In the genomic region with DNA sequence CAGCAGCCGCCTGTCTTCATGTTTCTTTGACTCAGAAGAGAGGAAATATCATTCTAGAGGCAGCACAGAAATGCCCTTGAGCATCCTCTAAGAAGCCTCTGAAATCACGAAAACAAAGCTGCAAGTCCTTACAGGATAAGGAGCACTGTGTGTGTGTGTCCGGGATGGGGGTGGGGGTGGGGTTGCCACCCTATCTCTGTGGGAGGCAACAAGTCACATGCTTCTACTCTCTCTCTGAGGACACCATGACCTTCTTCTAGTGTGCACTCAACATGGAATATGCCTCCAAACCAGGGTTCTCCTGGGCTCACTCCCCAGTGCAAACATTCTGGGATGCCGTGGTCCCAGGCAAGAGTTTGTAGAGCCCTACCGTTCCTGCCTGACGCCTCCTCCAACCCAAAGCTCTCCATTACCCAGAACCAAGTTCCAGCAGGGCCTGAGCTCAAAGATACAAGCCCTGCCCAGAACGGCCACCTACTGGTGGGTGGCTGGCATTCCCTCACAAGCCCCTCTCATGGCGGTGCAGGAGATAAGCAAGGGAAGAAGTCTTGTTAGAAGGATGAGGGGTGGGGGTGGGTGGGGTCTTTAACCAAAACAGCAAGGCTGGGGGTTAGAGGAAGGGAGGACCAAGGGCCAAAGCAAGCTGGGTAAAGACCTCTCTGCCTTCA, we compare ENCODE assay signal across 16 mouse cellular contexts. TPM values are rescaled to one million over a fixed set of nuclear protein-coding genes. Genes with fewer than 3 reads are reported as not detected.
A peak's percentile ranks its signal among the peaks of the same experiment; 100 is the strongest.
DNase-seq lines count a peak whose midpoint lies in the region; ATAC-seq and TF ChIP-seq lines count a peak whose summit lies in the region.
"Had no signal": no experiment of that assay in that cellular context is flagged by ENCODE, and none has a peak within 500 bp of the region (broad histone marks: within the 10 kb centered on the region; RNA-seq: fewer than 3 reads in every experiment).

No protein-coding gene starts in this region.

- H3K4me3 ChIP-seq in heart, embryonic 14.5 days (ENCODE audit: control insufficient read depth in 1 of 2, insufficient read depth in 1 of 2, low read depth in 1 of 2, low read length in 2 of 2) = no peak overlapping the region
- H3K4me3 ChIP-seq in heart, embryonic 12.5 days = no peak overlapping the region
- no peak overlapping the region for H3K4me3 ChIP-seq in layer of hippocampus, adult 2 months
- H3K4me3 ChIP-seq: hindbrain, embryonic 12.5 days; intestine, embryonic 15.5 days; neural tube, embryonic 12.5 days had no signal

- no peak overlapping the region for H3K4me2 ChIP-seq in heart, embryonic 14.5 days (ENCODE audit: low read length)
- no peak overlapping the region for H3K4me2 ChIP-seq in heart, embryonic 12.5 days
- H3K4me2 ChIP-seq: hindbrain, embryonic 12.5 days; intestine, embryonic 15.5 days; neural tube, embryonic 12.5 days had no signal

- H3K36me3 ChIP-seq in heart, embryonic 14.5 days (ENCODE audit: control insufficient read depth, insufficient read depth, low read length) = peaks cover 98% of the 10 kb centered on the region
- peaks cover 99% of the 10 kb centered on the region for H3K36me3 ChIP-seq in heart, embryonic 12.5 days

- H3K27me3 ChIP-seq in heart, embryonic 14.5 days (ENCODE audit: control insufficient read depth, insufficient read depth, low read length) = no peaks in the 10 kb centered on the region
- no peaks in the 10 kb centered on the region for H3K27me3 ChIP-seq in heart, embryonic 12.5 days (replicated peaks)
- H3K27me3 ChIP-seq: hindbrain, embryonic 12.5 days; intestine, embryonic 15.5 days; neural tube, embryonic 12.5 days; Patski had no signal

- no peaks in the 10 kb centered on the region for H3K9me3 ChIP-seq in heart, embryonic 14.5 days (ENCODE audit: control insufficient read depth, low read length)
- H3K9me3 ChIP-seq in heart, embryonic 12.5 days (replicated peaks) = no peaks in the 10 kb centered on the region
- H3K9me3 ChIP-seq: hindbrain, embryonic 12.5 days; intestine, embryonic 15.5 days; neural tube, embryonic 12.5 days had no signal

- TF ChIP-seq CTCF in layer of hippocampus, adult 2 months (conservative IDR thresholded peaks at IDR 0.05) = peak; percentile 27

- peak overlapping the region; percentile 18 to 38; a peak in 3 of 4 replicates for H3K27ac ChIP-seq in heart, embryonic 14.5 days (replicated peaks in 1 of 2; ENCODE audit: control insufficient read depth in 1 of 2, insufficient read depth in 1 of 2, low read depth in 2 of 2, low read length in 2 of 2)
- H3K27ac ChIP-seq in heart, embryonic 12.5 days (ENCODE audit: poor library complexity, severe bottlenecking) = no peak overlapping the region
- no peak overlapping the region for H3K27ac ChIP-seq in layer of hippocampus, adult 2 months
- H3K27ac ChIP-seq: hindbrain, embryonic 12.5 days; intestine, embryonic 15.5 days; neural tube, embryonic 12.5 days had no signal

- ATAC-seq in heart, embryonic 14.5 days (ENCODE audit: insufficient number of reproducible peaks, insufficient read depth, low FRiP score, low read depth) = peak; percentile 32; the same call in 1 of the 2 replicates
- ATAC-seq in heart, embryonic 12.5 days (ENCODE audit: insufficient number of reproducible peaks, low FRiP score) = no peak
- ATAC-seq: intestine, embryonic 15.5 days; Patski had no signal

- H3K9ac ChIP-seq in heart, embryonic 14.5 days (ENCODE audit: low read length) = no peak overlapping the region
- no peak overlapping the region for H3K9ac ChIP-seq in heart, embryonic 12.5 days
- H3K9ac ChIP-seq: hindbrain, embryonic 12.5 days; intestine, embryonic 15.5 days; neural tube, embryonic 12.5 days had no signal

- H3K4me1 ChIP-seq in heart, embryonic 14.5 days (ENCODE audit: control insufficient read depth in 2 of 2, insufficient read depth in 2 of 2, low read length in 2 of 2) = peaks cover 6 to 8% of the 10 kb centered on the region in 2 experiments
- H3K4me1 ChIP-seq in heart, embryonic 12.5 days (replicated peaks) = peaks cover 13% of the 10 kb centered on the region
- H3K4me1 ChIP-seq: hindbrain, embryonic 12.5 days; intestine, embryonic 15.5 days; neural tube, embryonic 12.5 days had no signal

- WGBS in heart, embryonic 14.5 days = 57% methylated on average over 8 of the region's 8 CpGs
- WGBS in heart, embryonic 12.5 days = 49% methylated on average over 8 of the region's 8 CpGs

- no peak for DNase-seq in layer of hippocampus, adult 2 months (ENCODE audit: low spot score in 2 of 2)
- DNase-seq in layer of hippocampus, postnatal 25 days (ENCODE audit: extremely low spot score in 1 of 2, low spot score in 1 of 2) = no peak
- peak; percentile 29 for DNase-seq in thymus, postnatal 4 days
- DNase-seq in thymus, postnatal 36 days = no peak
- DNase-seq in urinary bladder, postnatal 36 days (ENCODE audit: low spot score in 2 of 2) = no peak
- DNase-seq: adrenal gland, postnatal 36 days; B cell, adult 2 months; cerebellum, adult 9-10 months; heart, adult 18-20 months; kidney, postnatal 25 days had no signal

RNA-seq across cellular contexts. Expression of a gene that starts 24.5 kb away (rescaled TPM):
- polyA plus RNA-seq in heart, embryonic 14.5 days (2014; fragmentation: Nextera tagmentation; extraction: Ambion mirVana) = 16.8 and 20.9 TPM in 2 replicates
- polyA plus RNA-seq in heart, embryonic 12.5 days (2016; fragmentation: Nextera tagmentation; extraction: Ambion mirVana) = 17.9 and 18.8 TPM in 2 replicates
- total RNA-seq in layer of hippocampus, adult 2 months (2021) = 10 to 100 TPM; 20.4 to 20.9 TPM
- total RNA-seq in layer of hippocampus, postnatal 25 days (2021) = 10 to 100 TPM; 15.3 to 19.3 TPM

RNA-seq across cellular contexts. Expression of a gene that starts 35.0 kb away (rescaled TPM):
- 64.0 and 72.1 TPM in 2 replicates for polyA plus RNA-seq in heart, embryonic 14.5 days (2014; fragmentation: Nextera tagmentation; extraction: Ambion mirVana)
- polyA plus RNA-seq in heart, embryonic 12.5 days (2016; fragmentation: Nextera tagmentation; extraction: Ambion mirVana) = 65.4 and 69.5 TPM in 2 replicates
- 100 to 1,000 TPM; 216 to 229 TPM for total RNA-seq in layer of hippocampus, adult 2 months (2021)
- 100 to 1,000 TPM; 205 to 212 TPM for total RNA-seq in layer of hippocampus, postnatal 25 days (2021)

RNA-seq across cellular contexts. Expression of a gene that starts 51.5 kb away (rescaled TPM):
- polyA plus RNA-seq in heart, embryonic 14.5 days (2014; fragmentation: Nextera tagmentation; extraction: Ambion mirVana) = 21.7 and 25.4 TPM in 2 replicates
- 32.4 and 34.0 TPM in 2 replicates for polyA plus RNA-seq in heart, embryonic 12.5 days (2016; fragmentation: Nextera tagmentation; extraction: Ambion mirVana)
- 100 to 1,000 TPM; 189 to 206 TPM for total RNA-seq in layer of hippocampus, adult 2 months (2021)
- 100 to 1,000 TPM; 151 to 180 TPM for total RNA-seq in layer of hippocampus, postnatal 25 days (2021)

RNA-seq across cellular contexts. Expression of a gene that starts 56.1 kb away (rescaled TPM):
- 216 and 225 TPM in 2 replicates for polyA plus RNA-seq in heart, embryonic 14.5 days (2014; fragmentation: Nextera tagmentation; extraction: Ambion mirVana)
- polyA plus RNA-seq in heart, embryonic 12.5 days (2016; fragmentation: Nextera tagmentation; extraction: Ambion mirVana) = 232 and 236 TPM in 2 replicates
- 10 to 100 TPM; 53.4 to 56.9 TPM for total RNA-seq in layer of hippocampus, adult 2 months (2021)
- 10 to 100 TPM; 47.3 to 50.3 TPM for total RNA-seq in layer of hippocampus, postnatal 25 days (2021)

Comparison
In these comparisons a context has a peak if more than half of its experiments do, and no peak if none do; other contexts are left out.
1. H3K27ac ChIP-seq: peak in heart, embryonic 14.5 days (2 of 2); none in heart, embryonic 12.5 days (single experiment) and layer of hippocampus, adult 2 months (single experiment).